In the genomic region with DNA sequence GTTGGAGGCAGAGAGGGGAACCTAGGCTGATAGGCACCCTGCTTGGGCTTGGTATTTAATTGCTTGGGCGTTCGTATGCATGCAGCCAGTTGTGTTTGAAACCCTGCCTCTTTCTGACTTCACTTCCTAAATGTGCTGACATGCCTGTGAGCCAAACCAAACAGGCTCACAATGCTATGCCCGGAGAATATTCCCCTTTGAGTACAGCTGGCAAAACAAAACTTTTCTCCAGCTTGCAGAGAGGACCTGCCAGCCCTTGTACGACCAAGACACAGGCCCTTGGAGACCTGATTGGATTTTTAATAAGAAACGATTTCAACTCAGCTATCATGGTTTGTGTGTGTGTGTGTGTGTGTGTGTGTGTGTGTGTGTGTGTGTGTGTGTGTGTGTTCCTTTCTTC, we compare ENCODE assay signal across 14 mouse cellular contexts. TPM values are rescaled to one million over a fixed set of nuclear protein-coding genes. Genes with fewer than 3 reads are reported as not detected.
DNase-seq lines count a peak whose midpoint lies in the region; ATAC-seq and TF ChIP-seq lines count a peak whose summit lies in the region.
"Had no signal": no experiment of that assay in that cellular context is flagged by ENCODE, and none has a peak within 500 bp of the region (broad histone marks: within the 10 kb centered on the region; RNA-seq: fewer than 3 reads in every experiment).

No protein-coding gene starts in this region.

- no peak for TF ChIP-seq CTCF in gastrocnemius, adult 2 months (IDR thresholded peaks at IDR 0.05)

- H3K4me1 ChIP-seq in heart, embryonic 13.5 days: peaks cover 9% of the 10 kb centered on the region
- H3K4me1 ChIP-seq in limb, embryonic 15.5 days: 0 out of 2 replicates have a peak, but pooled peaks cover 4% of the 10 kb centered on the region
- H3K4me1 ChIP-seq: liver, embryonic 13.5 days had no signal

- DNase-seq in gastrocnemius, adult 2 months: no peak
- DNase-seq in gastrocnemius, postnatal 36 days: no peak
- DNase-seq in retina, postnatal 1 day: peak; percentile 4
- no peak for DNase-seq in retina, embryonic 14.5 days (ENCODE audit: low spot score)
- no peak for DNase-seq in urinary bladder, postnatal 10 days (ENCODE audit: low spot score)
- no peak for DNase-seq in ovary, postnatal 14 days (ENCODE audit: low spot score)
- DNase-seq: cerebellum, adult 8-10 months; liver, embryonic 13.5 days; midbrain, embryonic 14.5 days; thymus, postnatal 25 days had no signal

- no peaks in the 10 kb centered on the region for H3K27me3 ChIP-seq in heart, embryonic 13.5 days (replicated peaks)
- H3K27me3 ChIP-seq in limb, embryonic 15.5 days: no peaks in the 10 kb centered on the region
- H3K27me3 ChIP-seq: liver, embryonic 13.5 days had no signal

- no peak overlapping the region for H3K9ac ChIP-seq in heart, embryonic 13.5 days
- H3K9ac ChIP-seq in limb, embryonic 15.5 days: no peak overlapping the region
- H3K9ac ChIP-seq: liver, embryonic 13.5 days had no signal

- WGBS in heart, embryonic 13.5 days: 49% methylated on average over 5 of the region's 5 CpGs
- 36% methylated on average over 5 of the region's 5 CpGs for WGBS in limb, embryonic 15.5 days

- H3K36me3 ChIP-seq in heart, embryonic 13.5 days: no peaks in the 10 kb centered on the region
- no peaks in the 10 kb centered on the region for H3K36me3 ChIP-seq in limb, embryonic 15.5 days
- H3K36me3 ChIP-seq: liver, embryonic 13.5 days had no signal

- intact Hi-C loops in gastrocnemius, adult 2 months (cut with DNase I): no loop called here
- intact Hi-C loops in gastrocnemius, postnatal 36 days (cut with DNase I): no loop called here

- no peak for ATAC-seq in heart, embryonic 13.5 days (ENCODE audit: extremely low read depth, insufficient number of reproducible peaks, low FRiP score, low TSS enrichment)
- 0 out of 2 replicates have a peak, but pooled peaks have one; percentile 61 for ATAC-seq in limb, embryonic 15.5 days (ENCODE audit: insufficient number of reproducible peaks, low FRiP score, low TSS enrichment, low read depth)

- H3K4me2 ChIP-seq in heart, embryonic 13.5 days: no peak overlapping the region
- H3K4me2 ChIP-seq in limb, embryonic 15.5 days: no peak overlapping the region
- H3K4me2 ChIP-seq: liver, embryonic 13.5 days had no signal

- H3K9me3 ChIP-seq in heart, embryonic 13.5 days: no peaks in the 10 kb centered on the region
- H3K9me3 ChIP-seq in limb, embryonic 15.5 days: no peaks in the 10 kb centered on the region
- H3K9me3 ChIP-seq: liver, embryonic 13.5 days had no signal

- no peak overlapping the region for H3K4me3 ChIP-seq in gastrocnemius, adult 2 months
- no peak overlapping the region for H3K4me3 ChIP-seq in heart, embryonic 13.5 days
- H3K4me3 ChIP-seq in limb, embryonic 15.5 days: no peak overlapping the region
- H3K4me3 ChIP-seq: liver, embryonic 13.5 days had no signal

- H3K27ac ChIP-seq in gastrocnemius, adult 2 months: 0 out of 2 replicates have a peak overlapping the region, but pooled peaks have one; percentile 35
- peak overlapping the region; percentile 62; the same call in 1 of the 2 replicates for H3K27ac ChIP-seq in heart, embryonic 13.5 days (replicated peaks)
- peak overlapping the region; percentile 22; the same call in 1 of the 2 replicates for H3K27ac ChIP-seq in limb, embryonic 15.5 days
- H3K27ac ChIP-seq: liver, embryonic 13.5 days; macrophage had no signal

RNA-seq across cellular contexts. Expression of gene Jun, which starts 14.0 kb away (rescaled TPM):
- 10 to 100 TPM; 41.1 to 59.2 TPM for total RNA-seq in gastrocnemius, adult 2 months (2021)
- total RNA-seq in gastrocnemius, postnatal 36 days (2021): 10 to 100 TPM; 66.8 to 95.2 TPM
- 67.7 and 72.3 TPM in 2 replicates for polyA plus RNA-seq in heart, embryonic 13.5 days (2015; fragmentation: Nextera tagmentation; extraction: Ambion mirVana)
- 109 and 112 TPM in 2 replicates for polyA plus RNA-seq in limb, embryonic 15.5 days (2015; fragmentation: Nextera tagmentation; extraction: Ambion mirVana)
- total RNA-seq: MEL had no signal

RNA-seq across cellular contexts. Expression of gene Mysm1, which starts 59.1 kb away (rescaled TPM):
- 1 to 10 TPM; 8.2 to 9.8 TPM for total RNA-seq in gastrocnemius, adult 2 months (2021)
- 1 to 10 TPM; 7.2 to 9.6 TPM for total RNA-seq in gastrocnemius, postnatal 36 days (2021)
- 17.5 and 17.7 TPM in 2 replicates for polyA plus RNA-seq in heart, embryonic 13.5 days (2015; fragmentation: Nextera tagmentation; extraction: Ambion mirVana)
- polyA plus RNA-seq in limb, embryonic 15.5 days (2015; fragmentation: Nextera tagmentation; extraction: Ambion mirVana): 26.5 and 29.0 TPM in 2 replicates
